In genomic region chr3:87756488-87756887, GRCm38 (mm10) we compare ENCODE assay signal across 11 mouse cellular contexts. TPM values are rescaled to one million over a fixed set of nuclear protein-coding genes. Genes with fewer than 3 reads are reported as not detected.
A peak's percentile ranks its signal among the peaks of the same experiment; 100 is the strongest.
DNase-seq lines count a peak whose midpoint lies in the region; ATAC-seq lines count a peak whose summit lies in the region.
"Had no signal": no experiment of that assay in that cellular context is flagged by ENCODE, and none has a peak within 500 bp of the region (broad histone marks: within the 10 kb centered on the region; RNA-seq: fewer than 3 reads in every experiment).

No protein-coding gene starts in this region.

- no peak overlapping the region for H3K27ac ChIP-seq in kidney, embryonic 14.5 days (ENCODE audit: low read depth, low read length)
- H3K27ac ChIP-seq in embryonic facial prominence, embryonic 12.5 days, result no peak overlapping the region
- no peak overlapping the region for H3K27ac ChIP-seq in forebrain, embryonic 16.5 days (ENCODE audit: low read length)
- no peak overlapping the region for H3K27ac ChIP-seq in midbrain, embryonic 11.5 days (ENCODE audit: low read depth, low read length)
- H3K27ac ChIP-seq: liver, embryonic 13.5 days had no signal

- peaks cover 46% of the 10 kb centered on the region for H3K36me3 ChIP-seq in kidney, embryonic 14.5 days (ENCODE audit: control insufficient read depth, insufficient read depth, low read length)
- no peaks in the 10 kb centered on the region; the same call in 1 of the 2 replicates for H3K36me3 ChIP-seq in embryonic facial prominence, embryonic 12.5 days
- no peaks in the 10 kb centered on the region for H3K36me3 ChIP-seq in forebrain, embryonic 16.5 days (ENCODE audit: control insufficient read depth, insufficient read depth)
- H3K36me3 ChIP-seq in midbrain, embryonic 11.5 days (ENCODE audit: control insufficient read depth, insufficient read depth, low read length), result no peaks in the 10 kb centered on the region
- H3K36me3 ChIP-seq: G1E had no signal

- ATAC-seq in kidney, embryonic 14.5 days (ENCODE audit: low FRiP score, low TSS enrichment), result no peak
- no peak for ATAC-seq in embryonic facial prominence, embryonic 12.5 days (ENCODE audit: insufficient number of reproducible peaks, insufficient read depth, low FRiP score, low TSS enrichment)
- ATAC-seq in forebrain, embryonic 16.5 days, result 0 out of 2 replicates have a peak, but pooled peaks have one; percentile 5
- no peak; the same call in 1 of the 2 replicates for ATAC-seq in midbrain, embryonic 11.5 days (ENCODE audit: low FRiP score)

- 52% methylated on average over 20 of the region's 20 CpGs for WGBS in kidney, embryonic 14.5 days
- WGBS in embryonic facial prominence, embryonic 12.5 days, result 50% methylated on average over 20 of the region's 20 CpGs
- WGBS in forebrain, embryonic 16.5 days, result 52% methylated on average over 20 of the region's 20 CpGs
- WGBS in midbrain, embryonic 11.5 days, result 53% methylated on average over 20 of the region's 20 CpGs

- no peaks in the 10 kb centered on the region for H3K27me3 ChIP-seq in kidney, embryonic 14.5 days (ENCODE audit: control insufficient read depth, insufficient read depth, low read length)
- H3K27me3 ChIP-seq in embryonic facial prominence, embryonic 12.5 days, result peaks cover 9% of the 10 kb centered on the region
- 0 out of 2 replicates have a peak, but pooled peaks cover 2% of the 10 kb centered on the region for H3K27me3 ChIP-seq in forebrain, embryonic 16.5 days (replicated peaks; ENCODE audit: control insufficient read depth, insufficient read depth, low read length)
- peaks cover 4% of the 10 kb centered on the region for H3K27me3 ChIP-seq in midbrain, embryonic 11.5 days (ENCODE audit: control insufficient read depth, insufficient read depth, low read length)
- H3K27me3 ChIP-seq: liver, embryonic 13.5 days had no signal

- H3K4me3 ChIP-seq in kidney, embryonic 14.5 days (ENCODE audit: low read length), result no peak overlapping the region; the same call in 1 of the 2 replicates
- no peak overlapping the region for H3K4me3 ChIP-seq in embryonic facial prominence, embryonic 12.5 days
- no peak overlapping the region; the same call in 1 of the 2 replicates for H3K4me3 ChIP-seq in forebrain, embryonic 16.5 days (replicated peaks; ENCODE audit: low read length)
- no peak overlapping the region for H3K4me3 ChIP-seq in midbrain, embryonic 11.5 days (ENCODE audit: low read depth, low read length)
- H3K4me3 ChIP-seq: liver, embryonic 13.5 days had no signal

- H3K9me3 ChIP-seq in kidney, embryonic 14.5 days (ENCODE audit: control insufficient read depth, low read length), result no peaks in the 10 kb centered on the region
- H3K9me3 ChIP-seq in embryonic facial prominence, embryonic 12.5 days, result no peaks in the 10 kb centered on the region
- H3K9me3 ChIP-seq in forebrain, embryonic 16.5 days (ENCODE audit: control insufficient read depth, low read length), result no peaks in the 10 kb centered on the region
- no peaks in the 10 kb centered on the region for H3K9me3 ChIP-seq in midbrain, embryonic 11.5 days (ENCODE audit: control insufficient read depth, low read length)
- H3K9me3 ChIP-seq: G1E; liver, embryonic 13.5 days had no signal

- 0 out of 2 replicates have a peak, but pooled peaks cover 2% of the 10 kb centered on the region for H3K4me1 ChIP-seq in kidney, embryonic 14.5 days (ENCODE audit: control insufficient read depth, insufficient read depth, low read length)
- peaks cover 8% of the 10 kb centered on the region for H3K4me1 ChIP-seq in embryonic facial prominence, embryonic 12.5 days
- peaks cover 7% of the 10 kb centered on the region; the same call in 1 of the 2 replicates for H3K4me1 ChIP-seq in forebrain, embryonic 16.5 days (replicated peaks; ENCODE audit: control insufficient read depth, insufficient read depth, low read length)
- no peaks in the 10 kb centered on the region for H3K4me1 ChIP-seq in midbrain, embryonic 11.5 days (ENCODE audit: control insufficient read depth, insufficient read depth, low read length)

- no peak for DNase-seq in kidney, adult 8-10 months
- no peak for DNase-seq in midbrain, embryonic 11.5 days (ENCODE audit: low spot score, missing footprints)
- no peak for DNase-seq in natural killer cell, adult 2 months (ENCODE audit: low spot score in 2 of 2)
- DNase-seq in layer of hippocampus, postnatal 36 days, result no peak
- DNase-seq in right cerebral cortex, postnatal 4 days, result no peak
- DNase-seq: liver, embryonic 13.5 days had no signal

- peak overlapping the region; percentile 41; the same call in 1 of the 2 replicates for H3K4me2 ChIP-seq in kidney, embryonic 14.5 days (replicated peaks; ENCODE audit: low read depth, low read length)
- peak overlapping the region; percentile 42 for H3K4me2 ChIP-seq in embryonic facial prominence, embryonic 12.5 days (replicated peaks)
- peak overlapping the region; percentile 61 for H3K4me2 ChIP-seq in forebrain, embryonic 16.5 days (ENCODE audit: low read length)
- peak overlapping the region; percentile 39 for H3K4me2 ChIP-seq in midbrain, embryonic 11.5 days

- no peak overlapping the region for H3K9ac ChIP-seq in kidney, embryonic 14.5 days (ENCODE audit: low read depth, low read length)
- H3K9ac ChIP-seq in embryonic facial prominence, embryonic 12.5 days, result peak overlapping the region; percentile 45; the same call in 1 of the 2 replicates
- H3K9ac ChIP-seq in forebrain, embryonic 16.5 days (replicated peaks; ENCODE audit: low read depth, low read length), result peak overlapping the region; percentile 58
- peak overlapping the region; percentile 34; the same call in 1 of the 2 replicates for H3K9ac ChIP-seq in midbrain, embryonic 11.5 days (ENCODE audit: low read length)
- H3K9ac ChIP-seq: liver, embryonic 13.5 days had no signal

RNA-seq across cellular contexts. Expression of gene Lrrc71, which starts 8.1 kb away (rescaled TPM):
- 0.87 and 0.89 TPM in 2 replicates for polyA plus RNA-seq in kidney, embryonic 14.5 days (2014; fragmentation: Nextera tagmentation; extraction: Ambion mirVana)
- 0.28 and 0.31 TPM in 2 replicates for polyA plus RNA-seq in embryonic facial prominence, embryonic 12.5 days (2016; fragmentation: Nextera tagmentation; extraction: Ambion mirVana)
- polyA plus RNA-seq in forebrain, embryonic 16.5 days (2015; fragmentation: Nextera tagmentation; extraction: Ambion mirVana), result 0.71 and 0.92 TPM in 2 replicates
- 0.08 and 0.21 TPM in 2 replicates for polyA plus RNA-seq in midbrain, embryonic 11.5 days (2014; fragmentation: Nextera tagmentation; extraction: Ambion mirVana)
- total RNA-seq in layer of hippocampus, postnatal 36 days (2021), result 1 to 10 TPM in 1 of 2 experiments, under 1 TPM in 1; 0.40 to 1.6 TPM
- polyA plus RNA-seq: G1E had no signal

RNA-seq across cellular contexts. Expression of gene Ntrk1, which starts 38.5 kb away (rescaled TPM):
- polyA plus RNA-seq in kidney, embryonic 14.5 days (2014; fragmentation: Nextera tagmentation; extraction: Ambion mirVana), result 5.3 and 5.4 TPM in 2 replicates
- 40.0 and 51.7 TPM in 2 replicates for polyA plus RNA-seq in embryonic facial prominence, embryonic 12.5 days (2016; fragmentation: Nextera tagmentation; extraction: Ambion mirVana)
- polyA plus RNA-seq in forebrain, embryonic 16.5 days (2015; fragmentation: Nextera tagmentation; extraction: Ambion mirVana), result 1.1 and 2.1 TPM in 2 replicates
- polyA plus RNA-seq in midbrain, embryonic 11.5 days (2014; fragmentation: Nextera tagmentation; extraction: Ambion mirVana), result 2.4 and 3.2 TPM in 2 replicates
- under 1 TPM in 1 of 2 experiments, not detected in 1; 0.12 TPM for total RNA-seq in layer of hippocampus, postnatal 36 days (2021)
- total RNA-seq: G1E; neutrophil, adult 5-6 weeks had no signal
- polyA plus RNA-seq: G1E had no signal

RNA-seq across cellular contexts. Expression of gene Insrr, which starts 40.3 kb away (rescaled TPM):
- 0.95 and 0.97 TPM in 2 replicates for polyA plus RNA-seq in kidney, embryonic 14.5 days (2014; fragmentation: Nextera tagmentation; extraction: Ambion mirVana)
- polyA plus RNA-seq in embryonic facial prominence, embryonic 12.5 days (2016; fragmentation: Nextera tagmentation; extraction: Ambion mirVana), result 1.7 and 1.9 TPM in 2 replicates
- polyA plus RNA-seq in forebrain, embryonic 16.5 days (2015; fragmentation: Nextera tagmentation; extraction: Ambion mirVana), result 0.52 and 0.57 TPM in 2 replicates
- polyA plus RNA-seq in midbrain, embryonic 11.5 days (2014; fragmentation: Nextera tagmentation; extraction: Ambion mirVana), result 0.51 and 0.71 TPM in 2 replicates
- under 1 TPM; 0.15 TPM for total RNA-seq in layer of hippocampus, postnatal 36 days (2021)
- total RNA-seq: neutrophil, adult 5-6 weeks had no signal
- polyA plus RNA-seq: G1E had no signal
